Mouse (Mus musculus): ENCODE results near the gene Nckap5.

- no peak for TF ChIP-seq EP300 (IDR thresholded peaks at IDR 0.05; ENCODE audit: low read depth)
- no peak for TF ChIP-seq CTCF (IDR thresholded peaks at IDR 0.05; ENCODE audit: low read depth)
Observed at GRCm38 (mm10) chr1:126597376-126597775, 233.2 kb downstream of the Nckap5 start.

All from liver, postnatal 0 days (tissue).